Mouse (Mus musculus) MEL (cell line): ENCODE results near the gene Dtx3l. TPM values are rescaled to one million over a fixed set of nuclear protein-coding genes. Genes with fewer than 3 reads are reported as not detected.

Source experiments
- DNase-seq: peaks from one replicate; pipeline ENCODE4 v3.0.0; 2011; ENCODE audit warnings: low read depth, low spot score
- H3K27ac ChIP-seq: 2 replicates; pipeline ENCODE4 v1.5.1; 2012; ENCODE audit warnings: low read depth, mild to moderate bottlenecking, control low read depth, low read length, moderate library complexity; ENCODE audit not compliant: control insufficient read depth
- H3K27me3 ChIP-seq, 2 experiments: fragments of 150-350 bp in 1 of 2; sonication (generic) in 1 of 2; 2 replicates each; pipeline ENCODE4 v1.6.1; 2012; ENCODE audit warnings: low read length in 2 of 2, mild to moderate bottlenecking in 2 of 2, improper control_type of control experiment in 1 of 2, moderate library complexity in 1 of 2; ENCODE audit not compliant: insufficient read depth in 2 of 2, control insufficient read depth in 1 of 2
- H3K36me3 ChIP-seq, 2 experiments: 2 replicates each; pipeline ENCODE4 v1.6.1; 2012 to 2014; ENCODE audit warnings: low read length in 2 of 2, improper control_type of control experiment in 1 of 2, inconsistent platforms in 1 of 2, mild to moderate bottlenecking in 1 of 2; ENCODE audit not compliant: insufficient read depth in 2 of 2, control insufficient read depth in 1 of 2
- H3K4me1 ChIP-seq, 2 experiments: fragments of 150-350 bp in 1 of 2; sonication (generic) in 1 of 2; 2 replicates each; pipeline ENCODE4 v1.6.1; 2012; ENCODE audit warnings: low read length in 2 of 2, improper control_type of control experiment in 1 of 2, mild to moderate bottlenecking in 1 of 2; ENCODE audit not compliant: insufficient read depth in 2 of 2, control insufficient read depth in 1 of 2
- H3K4me3 ChIP-seq, 2 experiments: fragments of 150-350 bp in 1 of 2; sonication (generic) in 1 of 2; 2 replicates each; pipeline ENCODE4 v1.5.1; 2012; ENCODE audit warnings: low read depth in 2 of 2, low read length in 2 of 2, mild to moderate bottlenecking in 2 of 2, moderate library complexity in 2 of 2, control low read depth in 1 of 2, improper control_type of control experiment in 1 of 2; ENCODE audit not compliant: control insufficient read depth in 1 of 2, insufficient read depth in 1 of 2
- H3K79me2 ChIP-seq: 2 replicates; pipeline ENCODE4 v1.6.1; 2012; ENCODE audit warnings: mild to moderate bottlenecking, low read length, moderate library complexity; ENCODE audit not compliant: control insufficient read depth, poor library complexity, insufficient read depth
- H3K9ac ChIP-seq: 2 replicates; pipeline ENCODE4 v1.6.1; 2012; ENCODE audit warnings: low read depth, mild to moderate bottlenecking, control low read depth, low read length, moderate library complexity; ENCODE audit not compliant: control insufficient read depth, poor library complexity, severe bottlenecking
- H3K9me3 ChIP-seq: fragments of 150-350 bp; sonication (generic); replicated peaks from 2 replicates; pipeline ENCODE4 v1.6.1; 2012; ENCODE audit warnings: mild to moderate bottlenecking, low read length, improper control_type of control experiment, moderate library complexity; ENCODE audit not compliant: insufficient read depth
- BHLHE40 ChIP-seq: IDR thresholded peaks from 2 replicates; pipeline ENCODE4 v1.6.1; 2012; ENCODE audit warnings: low read depth, mild to moderate bottlenecking, inconsistent platforms, low read length, improper control_type of control experiment, borderline replicate concordance
- CHD1 ChIP-seq: IDR thresholded peaks from 2 replicates; pipeline ENCODE4 v1.6.1; 2012; ENCODE audit warnings: low read depth, mild to moderate bottlenecking, inconsistent platforms, low read length, improper control_type of control experiment
- CTCF ChIP-seq, 3 experiments: IDR thresholded peaks in 2 of 3; conservative IDR thresholded peaks in 1 of 3; 2 replicates each; pipeline ENCODE4 v1.5.1; 2011 to 2012; ENCODE audit warnings: low read length in 3 of 3, low read depth in 2 of 3, mild to moderate bottlenecking in 2 of 3, improper control_type of control experiment in 1 of 3, inconsistent platforms in 1 of 3, mixed read lengths in 1 of 3, moderate library complexity in 1 of 3; ENCODE audit not compliant: control insufficient read depth in 1 of 3, insufficient read depth in 1 of 3, poor library complexity in 1 of 3, severe bottlenecking in 1 of 3
- ELF1 ChIP-seq: IDR thresholded peaks from 2 replicates; pipeline ENCODE4 v1.6.1; 2014; ENCODE audit warnings: low read depth, mild to moderate bottlenecking, inconsistent platforms, low read length, improper control_type of control experiment, moderate library complexity
- ETS1 ChIP-seq: IDR thresholded peaks from 2 replicates; pipeline ENCODE4 v1.6.1; 2012; ENCODE audit warnings: low read depth, mild to moderate bottlenecking, inconsistent platforms, low read length, improper control_type of control experiment, moderate library complexity
- GABPA ChIP-seq: IDR thresholded peaks from 2 replicates; pipeline ENCODE4 v1.6.1; 2012; ENCODE audit warnings: low read depth, mild to moderate bottlenecking, inconsistent platforms, low read length, improper control_type of control experiment, moderate library complexity
- HCFC1 ChIP-seq: IDR thresholded peaks from 2 replicates; pipeline ENCODE4 v1.6.1; 2012; ENCODE audit warnings: low read depth, mild to moderate bottlenecking, inconsistent platforms, low read length, improper control_type of control experiment, moderate library complexity
- JUND ChIP-seq: IDR thresholded peaks from 2 replicates; pipeline ENCODE4 v1.6.1; 2011; ENCODE audit warnings: low read depth, mild to moderate bottlenecking, improper control_type of control experiment, low read length
- MAFK ChIP-seq: IDR thresholded peaks from 2 replicates; pipeline ENCODE4 v1.6.1; 2011; ENCODE audit warnings: low read depth, mild to moderate bottlenecking, low read length, improper control_type of control experiment, borderline replicate concordance
- MAX ChIP-seq: IDR thresholded peaks from 2 replicates; pipeline ENCODE4 v1.6.1; 2011; ENCODE audit warnings: low read length, improper control_type of control experiment
- MAZ ChIP-seq: IDR thresholded peaks from 2 replicates; pipeline ENCODE4 v1.6.1; 2012; ENCODE audit warnings: low read depth, mild to moderate bottlenecking, inconsistent platforms, low read length, improper control_type of control experiment
- MXI1 ChIP-seq: IDR thresholded peaks from 2 replicates; pipeline ENCODE4 v1.6.1; 2011; ENCODE audit warnings: mild to moderate bottlenecking, low read depth, low read length, improper control_type of control experiment
- MYC ChIP-seq: IDR thresholded peaks from 2 replicates; pipeline ENCODE4 v1.6.1; 2011; ENCODE audit warnings: low read depth, mild to moderate bottlenecking, low read length, improper control_type of control experiment, moderate library complexity
- NELFE ChIP-seq: IDR thresholded peaks from 2 replicates; pipeline ENCODE4 v1.6.1; 2011; ENCODE audit warnings: low read depth, low read length, improper control_type of control experiment
- NRF1 ChIP-seq: IDR thresholded peaks from 2 replicates; pipeline ENCODE4 v1.6.1; 2014; ENCODE audit warnings: low read depth, mild to moderate bottlenecking, inconsistent platforms, low read length, improper control_type of control experiment, moderate library complexity; ENCODE audit not compliant: poor library complexity, insufficient read depth, severe bottlenecking
- POLR2A ChIP-seq, 2 experiments: IDR thresholded peaks; 2 replicates each; pipeline ENCODE4 v1.6.1; 2011 to 2012; ENCODE audit warnings: low read length in 2 of 2, mild to moderate bottlenecking in 2 of 2, control low read depth in 1 of 2, improper control_type of control experiment in 1 of 2, low read depth in 1 of 2, moderate library complexity in 1 of 2; ENCODE audit not compliant: control insufficient read depth in 1 of 2, insufficient read depth in 1 of 2, poor library complexity in 1 of 2
- POLR2AphosphoS2 ChIP-seq: IDR thresholded peaks from 2 replicates; pipeline ENCODE4 v1.6.1; 2011; ENCODE audit warnings: low read length, improper control_type of control experiment
- POLR2AphosphoS5 ChIP-seq: IDR thresholded peaks from 2 replicates; pipeline ENCODE4 v1.6.1; 2012; ENCODE audit warnings: low read depth, borderline replicate concordance, mild to moderate bottlenecking, inconsistent platforms, low read length, moderate library complexity, mixed read lengths
- RAD21 ChIP-seq: IDR thresholded peaks from 2 replicates; pipeline ENCODE4 v1.6.1; 2011; ENCODE audit warnings: mild to moderate bottlenecking, low read depth, low read length, improper control_type of control experiment
- SIN3A ChIP-seq: IDR thresholded peaks from 2 replicates; pipeline ENCODE4 v1.6.1; 2012; ENCODE audit warnings: low read length, improper control_type of control experiment, inconsistent platforms
- SMC3 ChIP-seq: IDR thresholded peaks from 2 replicates; pipeline ENCODE4 v1.6.1; 2011; ENCODE audit warnings: low read depth, low read length, improper control_type of control experiment
- TAL1 ChIP-seq: IDR thresholded peaks from 2 replicates; pipeline ENCODE4 v1.6.1; 2012; ENCODE audit warnings: mild to moderate bottlenecking, inconsistent platforms, low read length, moderate library complexity, mixed read lengths
- TBP ChIP-seq: IDR thresholded peaks from 2 replicates; pipeline ENCODE4 v1.8.0; 2011; ENCODE audit warnings: low read depth, low read length, improper control_type of control experiment
- TCF12 ChIP-seq: IDR thresholded peaks from 2 replicates; pipeline ENCODE4 v1.6.1; 2014; ENCODE audit warnings: low read depth, mild to moderate bottlenecking, inconsistent platforms, low read length, improper control_type of control experiment, moderate library complexity
- USF1 ChIP-seq: IDR thresholded peaks from 2 replicates; pipeline ENCODE4 v1.6.1; 2014; ENCODE audit warnings: low read depth, mild to moderate bottlenecking, inconsistent platforms, low read length, improper control_type of control experiment, moderate library complexity
- ZMIZ1 ChIP-seq: IDR thresholded peaks from 2 replicates; pipeline ENCODE4 v1.6.1; 2012; ENCODE audit warnings: low read depth, mild to moderate bottlenecking, inconsistent platforms, low read length, improper control_type of control experiment, moderate library complexity
- polyA plus RNA-seq, 2 experiments: library from polyadenylated mRNA; stranded (reverse) in 1 of 2; unstranded in 1 of 2; fragments of >175 nt in 1 of 2; fragments of >200 nt in 1 of 2; gene quantifications; 2 replicates each; pipeline versions ENCODE4 v1.2.1 to v1.2.4; 2012; ENCODE audit warnings: low replicate concordance in 2 of 2, low read depth in 1 of 2; ENCODE audit not compliant: insufficient read length in 2 of 2, insufficient read depth in 1 of 2, missing spikeins in 1 of 2
- total RNA-seq: library from RNA; depleted of rRNA; stranded (reverse); fragments of 300-350 nt; gene quantifications from 2 replicates; pipeline ENCODE4 v1.2.3, GENCODE M21; 2012

Dtx3l gene
- total and polyA plus RNA-seq, 3 experiments, result 3.9 to 6.0 TPM; not detected in 1

DNA sequence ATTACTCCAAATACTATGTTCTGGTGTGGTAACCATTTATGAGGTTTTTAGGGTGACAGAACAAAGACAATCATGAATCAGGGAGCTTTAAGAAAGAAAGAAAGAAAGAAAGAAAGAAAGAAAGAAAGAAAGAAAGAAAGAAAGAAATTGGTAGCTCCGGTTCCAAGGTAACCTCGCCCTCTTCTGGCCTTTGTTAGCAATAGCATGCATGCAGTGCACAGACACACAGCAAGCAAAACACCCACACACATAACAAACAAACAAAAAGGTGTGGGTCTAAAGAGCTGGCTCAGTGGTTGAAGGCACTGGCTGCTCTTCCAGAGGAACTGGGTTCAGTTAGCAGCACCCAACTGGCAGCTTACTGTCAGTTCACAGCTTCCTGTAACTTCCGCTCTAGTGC, 48.3 kb downstream of the Dtx3l start (continued):
- peak; percentile 65 for TF ChIP-seq SMC3
- TF ChIP-seq, all 39 proteins: peak for 8

DNA sequence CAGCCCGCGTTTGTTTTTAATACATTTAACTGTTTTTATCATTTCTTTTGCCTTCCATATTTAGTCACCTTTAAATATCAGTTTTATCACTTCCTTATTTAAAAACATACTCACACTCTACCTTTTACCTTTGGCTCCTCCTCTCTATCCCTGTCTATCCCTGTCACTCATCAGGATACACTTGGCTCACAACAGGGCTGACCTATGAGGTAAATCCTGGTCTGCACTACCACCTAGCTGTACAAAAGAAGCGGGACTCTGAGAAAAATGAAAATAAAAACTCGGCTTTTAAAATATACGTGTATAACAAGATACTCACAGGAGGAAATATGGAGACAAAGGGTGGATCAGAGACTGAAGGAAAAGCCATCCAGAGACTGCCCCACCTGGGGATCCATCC, 50.0 kb downstream of the Dtx3l start:
- Histone ChIP-seq H3K27me3 (no peaks in the 10 kb centered on the region; a peak in 1 of 4 replicates), H3K9me3 (no peaks in the 10 kb centered on the region), H3K4me3 (peak overlapping the region; percentile 73 to 76), H3K4me1 (peaks cover 0 to 6% of the 10 kb centered on the region in 2 experiments; a peak in 2 of 4 replicates), H3K9ac (peak overlapping the region; percentile 7), H3K27ac (peak overlapping the region; percentile 95; the same call in 1 of the 2 replicates), H3K36me3 (peaks cover 0 to 4% of the 10 kb centered on the region in 2 experiments; a peak in 1 of 4 replicates), H3K79me2 (no peaks in the 10 kb centered on the region)
- peak; percentile 54 for DNase-seq
- TF ChIP-seq MAFK (no peak), SMC3 (peak; percentile 1; the same call in 1 of the 2 replicates), POLR2A (IDR thresholded peaks at IDR 0.05; ENCODE audit: control insufficient read depth in 1 of 2, insufficient read depth in 1 of 2, low read depth in 1 of 2, low read length in 2 of 2, poor library complexity in 1 of 2) (no peak), RAD21 (peak; percentile 43)

DNA sequence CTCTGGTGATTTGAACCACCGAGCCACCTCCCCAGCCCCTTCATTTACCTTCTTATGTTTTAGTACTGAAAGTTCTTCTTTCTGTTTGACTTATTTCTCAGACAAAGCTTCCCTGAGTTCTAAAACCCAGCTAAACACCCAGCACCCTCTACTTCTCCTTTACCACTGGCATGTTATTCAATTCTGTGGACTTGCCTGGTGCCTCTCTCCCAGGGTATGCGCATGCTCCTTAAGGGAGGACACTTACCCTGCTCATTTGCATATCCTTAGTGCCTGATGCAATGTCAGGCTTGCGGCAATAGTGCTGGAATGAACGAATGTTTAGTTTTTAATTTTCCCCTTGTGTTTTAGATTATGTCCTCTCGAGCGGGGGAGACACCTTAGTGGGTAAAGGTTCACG, 50.8 kb downstream of the Dtx3l start:
- H3K36me3 ChIP-seq, result peaks cover 0 to 4% of the 10 kb centered on the region in 2 experiments; a peak in 1 of 4 replicates
- TF ChIP-seq TAL1 (no peak), GABPA (no peak), POLR2A (IDR thresholded peaks at IDR 0.05; ENCODE audit: control insufficient read depth in 1 of 2, insufficient read depth in 1 of 2, low read depth in 1 of 2, low read length in 2 of 2, poor library complexity in 1 of 2) (peak; percentile 16 to 88; a peak in 2 of 4 replicates), SMC3 (no peak), ZMIZ1 (peak; percentile 82; the same call in 1 of the 2 replicates), HCFC1 (peak; percentile 53; the same call in 1 of the 2 replicates), BHLHE40 (no peak), NRF1 (peak; percentile 72), CHD1 (no peak), NELFE (peak; percentile 77), SIN3A (peak; percentile 73), ETS1 (peak; percentile 55; the same call in 1 of the 2 replicates), CTCF (IDR thresholded peaks at IDR 0.05 in 2 of 3, conservative IDR thresholded peaks at IDR 0.05 in 1 of 3; ENCODE audit: control insufficient read depth in 1 of 3, insufficient read depth in 1 of 3, low read depth in 2 of 3, low read length in 3 of 3, poor library complexity in 1 of 3, severe bottlenecking in 1 of 3) (no peak), JUND (no peak), ELF1 (no peak), POLR2AphosphoS2 (peak; percentile 91), TCF12 (peak; percentile 42; the same call in 1 of the 2 replicates), MAZ (no peak), MAX (no peak; the same call in 1 of the 2 replicates), USF1 (no peak), POLR2AphosphoS5 (peak; percentile 89; the same call in 1 of the 2 replicates), MXI1 (peak; percentile 45; the same call in 1 of the 2 replicates), MYC (no peak), TBP (peak; percentile 86)
- peak; percentile 96 for DNase-seq
- peak overlapping the region; percentile 82 for H3K9ac ChIP-seq
- H3K4me1 ChIP-seq, result peaks cover 0 to 6% of the 10 kb centered on the region in 2 experiments; a peak in 2 of 4 replicates
- no peaks in the 10 kb centered on the region for H3K27me3 ChIP-seq
- no peaks in the 10 kb centered on the region for H3K79me2 ChIP-seq
- H3K9me3 ChIP-seq, result no peaks in the 10 kb centered on the region
- H3K4me3 ChIP-seq, result peak overlapping the region; percentile 73 to 76
- H3K27ac ChIP-seq, result peak overlapping the region; percentile 95
